Mouse (Mus musculus) midbrain, embryonic 11.5 days (tissue): ENCODE results near the gene Exoc8. TPM values are rescaled to one million over a fixed set of nuclear protein-coding genes. Genes with fewer than 3 reads are reported as not detected.

Source experiments
- ATAC-seq: fragments of 200-750 bp; cut with Nextera tagmentation; 2 replicates; pipeline ENCODE4 v1.8.0; 2017; ENCODE audit warnings: moderate TSS enrichment, moderate library complexity; ENCODE audit not compliant: low FRiP score
- DNase-seq: peaks from one replicate; pipeline ENCODE4 v3.0.0; 2015; ENCODE audit warnings: low spot score; ENCODE audit errors: missing footprints
- H3K27ac ChIP-seq: fragments of 300-500 bp; sonication (generic); 2 replicates; pipeline ENCODE4 v1.5.1; 2014; ENCODE audit warnings: low read depth, low read length
- H3K27me3 ChIP-seq: fragments of 300-500 bp; sonication (generic); 2 replicates; pipeline ENCODE4 v1.6.1; 2014; ENCODE audit warnings: mild to moderate bottlenecking, low read length, moderate library complexity, mixed read lengths; ENCODE audit not compliant: control insufficient read depth, insufficient read depth
- H3K36me3 ChIP-seq: fragments of 300-500 bp; sonication (generic); 2 replicates; pipeline ENCODE4 v1.6.1; 2014; ENCODE audit warnings: mild to moderate bottlenecking, low read length, moderate library complexity, mixed read lengths; ENCODE audit not compliant: control insufficient read depth, insufficient read depth
- H3K4me1 ChIP-seq: fragments of 300-500 bp; sonication (generic); 2 replicates; pipeline ENCODE4 v1.6.1; 2014; ENCODE audit warnings: low read length; ENCODE audit not compliant: control insufficient read depth, insufficient read depth
- H3K4me2 ChIP-seq: fragments of 300-500 bp; sonication (generic); 2 replicates; pipeline ENCODE4 v1.6.1; 2014; ENCODE audit warnings: mild to moderate bottlenecking, moderate library complexity
- H3K4me3 ChIP-seq: fragments of 300-500 bp; sonication (generic); 2 replicates; pipeline ENCODE4 v1.5.1; 2014; ENCODE audit warnings: low read depth, low read length
- H3K9ac ChIP-seq: fragments of 300-500 bp; sonication (generic); 2 replicates; pipeline ENCODE4 v1.6.1; 2014; ENCODE audit warnings: low read length
- H3K9me3 ChIP-seq: fragments of 300-500 bp; sonication (generic); 2 replicates; pipeline ENCODE4 v1.6.1; 2016; ENCODE audit warnings: low read length; ENCODE audit not compliant: control insufficient read depth
- WGBS: fragments of 180-500 bp; shearing (Covaris S2); extraction: QIAGEN DNeasy Blood & Tissue Kit; methylation state at CpG from one replicate; pipeline ENCODE4 v1.1.7; 2014; 5-methylcytosine and 5-hydroxymethylcytosine counted together
- polyA plus RNA-seq: library from polyadenylated mRNA; unstranded; fragments of >200 nt; fragmentation: Nextera tagmentation; extraction: Ambion mirVana; gene quantifications from 2 replicates; pipeline ENCODE4 v1.2.1, GENCODE M21; 2014

The Exoc8 gene
- polyA plus RNA-seq, 1 experiment from 2014 or later, result 7.1 TPM

GRCm38 (mm10) chr8:124866669-124867068 is 30.8 kb downstream of the Exoc8 start:
- no peaks in the 10 kb centered on the region for H3K27me3 ChIP-seq
- H3K9me3 ChIP-seq, result no peaks in the 10 kb centered on the region
- ATAC-seq, result no peak
- WGBS, result 88% methylated on average over 3 of the region's 3 CpGs
- no peak for DNase-seq
- H3K36me3 ChIP-seq, result peaks cover 3% of the 10 kb centered on the region
- no peak overlapping the region for H3K27ac ChIP-seq
- no peak overlapping the region for H3K4me2 ChIP-seq
- no peak overlapping the region for H3K9ac ChIP-seq
- peaks cover 6% of the 10 kb centered on the region for H3K4me1 ChIP-seq
- no peak overlapping the region for H3K4me3 ChIP-seq

- Histone ChIP-seq H3K27ac (no peak overlapping the region), H3K27me3 (no peaks in the 10 kb centered on the region), H3K4me3 (peak overlapping the region; percentile 90), H3K36me3 (peaks cover 14% of the 10 kb centered on the region), H3K9ac (peak overlapping the region; percentile 97), H3K4me1 (peaks cover 6% of the 10 kb centered on the region), H3K4me2 (peak overlapping the region; percentile 80), H3K9me3 (no peaks in the 10 kb centered on the region)
- WGBS, result 26% methylated on average over 8 of the region's 8 CpGs
- no peak for ATAC-seq
- peak; percentile 85 for DNase-seq
These were observed 33.8 kb downstream of the Exoc8 start for GRCm38 (mm10) chr8:124863729-124864128.

- no peaks in the 10 kb centered on the region for H3K9me3 ChIP-seq
- H3K9ac ChIP-seq, result peak overlapping the region; percentile 97
- no peaks in the 10 kb centered on the region for H3K27me3 ChIP-seq
- 0% methylated on average over 33 of the region's 33 CpGs for WGBS
- peak overlapping the region; percentile 90 for H3K4me3 ChIP-seq
- peak overlapping the region; percentile 77 for H3K27ac ChIP-seq
- DNase-seq (no peak), ATAC-seq (peak; percentile 86)
- H3K4me1 ChIP-seq, result peaks cover 6% of the 10 kb centered on the region
- peak overlapping the region; percentile 80 for H3K4me2 ChIP-seq
- H3K36me3 ChIP-seq, result peaks cover 16% of the 10 kb centered on the region
These were observed 34.3 kb downstream of the Exoc8 start for GRCm38 (mm10) chr8:124863163-124863677.

- DNase-seq, result peak; percentile 100
- ATAC-seq, result peak; percentile 98
- Histone ChIP-seq H3K4me1 (peaks cover 6% of the 10 kb centered on the region), H3K4me2 (peak within 1 kb of the TSS; percentile 80), H3K4me3 (peak within 1 kb of the TSS; percentile 90), H3K27me3 (no peaks in the 10 kb centered on the region), H3K27ac (peak within 1 kb of the TSS; percentile 77), H3K36me3 (peaks cover 19% of the 10 kb centered on the region), H3K9me3 (no peaks in the 10 kb centered on the region), H3K9ac (peak within 1 kb of the TSS; percentile 97)
- 2% methylated on average over 55 of the region's 55 CpGs for WGBS
These were observed 35.0 kb downstream of the Exoc8 start, which contains the start of the genes Gnpat and 2810004N23Rik for GRCm38 (mm10) chr8:124862321-124863162. TSS of gene Gnpat (plus strand) at chr8:124863033. TSS of gene 2810004N23Rik (minus strand) at chr8:124863120.

GRCm38 (mm10) chr8:124860188-124860587 is 37.3 kb downstream of the Exoc8 start:
- H3K27ac ChIP-seq, result no peak overlapping the region
- H3K27me3 ChIP-seq, result no peaks in the 10 kb centered on the region
- WGBS, result 96% methylated on average over 3 of the region's 3 CpGs
- peaks cover 6% of the 10 kb centered on the region for H3K4me1 ChIP-seq
- no peak overlapping the region for H3K4me2 ChIP-seq
- no peak overlapping the region for H3K4me3 ChIP-seq
- H3K36me3 ChIP-seq, result peaks cover 31% of the 10 kb centered on the region
- no peak for DNase-seq
- no peak overlapping the region for H3K9ac ChIP-seq
- no peaks in the 10 kb centered on the region for H3K9me3 ChIP-seq
- ATAC-seq, result no peak

GRCm38 (mm10) chr8:124859466-124859865 is 38.0 kb downstream of the Exoc8 start:
- ATAC-seq, result no peak
- no peak for DNase-seq
- peaks cover 34% of the 10 kb centered on the region for H3K36me3 ChIP-seq
- no peak overlapping the region for H3K4me3 ChIP-seq
- H3K27ac ChIP-seq, result no peak overlapping the region
- H3K4me2 ChIP-seq, result no peak overlapping the region
- no peak overlapping the region for H3K9ac ChIP-seq
- H3K9me3 ChIP-seq, result no peaks in the 10 kb centered on the region
- no peaks in the 10 kb centered on the region for H3K27me3 ChIP-seq
- H3K4me1 ChIP-seq, result peaks cover 6% of the 10 kb centered on the region

GRCm38 (mm10) chr8:124853511-124853910 is 44.0 kb downstream of the Exoc8 start:
- H3K4me3 ChIP-seq, result no peak overlapping the region
- H3K27ac ChIP-seq, result no peak overlapping the region
- no peaks in the 10 kb centered on the region for H3K27me3 ChIP-seq
- peaks cover 4% of the 10 kb centered on the region for H3K9me3 ChIP-seq
- H3K36me3 ChIP-seq, result peaks cover 29% of the 10 kb centered on the region
- DNase-seq (no peak), ATAC-seq (no peak)
- no peak overlapping the region for H3K9ac ChIP-seq
- H3K4me2 ChIP-seq, result no peak overlapping the region
- H3K4me1 ChIP-seq, result no peaks in the 10 kb centered on the region
- WGBS, result 98% methylated on average over 1 of the region's 1 CpGs

- Histone ChIP-seq H3K4me3 (no peak overlapping the region), H3K27me3 (no peaks in the 10 kb centered on the region), H3K4me2 (no peak overlapping the region), H3K27ac (no peak overlapping the region), H3K9ac (no peak overlapping the region), H3K4me1 (no peaks in the 10 kb centered on the region), H3K9me3 (no peaks in the 10 kb centered on the region), H3K36me3 (peaks cover 2% of the 10 kb centered on the region; the same call in 1 of the 2 replicates)
- 93% methylated on average over 5 of the region's 5 CpGs for WGBS
- DNase-seq (no peak), ATAC-seq (no peak)
These were observed 51.9 kb downstream of the Exoc8 start for GRCm38 (mm10) chr8:124845573-124845972.

GRCm38 (mm10) chr8:124845131-124845530 is 52.4 kb downstream of the Exoc8 start:
- Histone ChIP-seq H3K4me3 (no peak overlapping the region), H3K4me1 (no peaks in the 10 kb centered on the region), H3K4me2 (no peak overlapping the region), H3K9me3 (no peaks in the 10 kb centered on the region), H3K27me3 (no peaks in the 10 kb centered on the region), H3K9ac (no peak overlapping the region), H3K36me3 (peaks cover 4% of the 10 kb centered on the region; the same call in 1 of the 2 replicates), H3K27ac (no peak overlapping the region)
- DNase-seq (no peak), ATAC-seq (no peak)
- 76% methylated on average over 3 of the region's 3 CpGs for WGBS
